Mouse (Mus musculus) G1E (cell line): Measurements from ENCODE around the gene Tifa.

Source experiments
- CTCF ChIP-seq: IDR thresholded peaks from 2 replicates; pipeline ENCODE4 v1.5.1; 2012; ENCODE audit warnings: low read depth, low read length, inconsistent platforms, mixed read lengths
- GATA2 ChIP-seq: IDR thresholded peaks from 2 replicates; pipeline ENCODE4 v1.6.1; 2012; ENCODE audit warnings: low read depth, low read length, inconsistent platforms, borderline replicate concordance
- TAL1 ChIP-seq: conservative IDR thresholded peaks from 2 replicates; pipeline ENCODE4 v1.6.1; 2012; ENCODE audit warnings: low read depth, low read length, inconsistent platforms, mixed read lengths

GRCm38 (mm10) chr3:127848088-127848808 is 58.6 kb downstream of the Tifa start:
- TF ChIP-seq CTCF (no peak), GATA2 (no peak), TAL1 (peak; percentile 55; the same call in 1 of the 2 replicates)
